Mouse (Mus musculus): Measurements from ENCODE around the gene Glis3. TPM values are rescaled to one million over a fixed set of nuclear protein-coding genes. Genes with fewer than 3 reads are reported as not detected.

The Glis3 gene
- polyA plus RNA-seq, 2 experiments: 2.9 to 3.1 TPM

DNA sequence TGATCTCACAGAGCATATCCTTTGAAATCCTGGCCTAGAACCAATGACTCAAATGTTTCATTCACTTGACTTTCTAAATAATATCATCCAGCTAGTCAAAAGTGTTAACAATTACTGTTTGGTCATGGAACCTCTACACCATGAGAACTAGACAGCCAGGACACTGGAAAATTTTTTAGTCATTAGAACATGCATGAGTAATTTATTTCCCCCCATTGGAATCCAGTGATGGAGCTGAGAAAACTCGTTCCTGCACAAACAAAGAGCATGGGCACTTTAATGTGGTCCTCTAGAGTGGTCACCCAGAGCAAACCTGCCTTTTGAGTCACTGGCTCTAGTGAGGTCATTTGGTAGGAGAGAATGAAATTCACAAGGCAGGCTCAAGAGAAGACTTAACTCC, 55.3 kb downstream of the Glis3 start:
- no peaks in the 10 kb centered on the region for H3K9me3 ChIP-seq (ENCODE audit: control insufficient read depth, low read length)
- DNase-seq (ENCODE audit: low spot score) (no peak), ATAC-seq (ENCODE audit: low FRiP score, low read depth) (no peak)
- no peak overlapping the region for H3K4me2 ChIP-seq (replicated peaks; ENCODE audit: low read depth, low read length, severe bottlenecking)
- no peak overlapping the region for H3K4me3 ChIP-seq (replicated peaks; ENCODE audit: low read length)
- H3K27ac ChIP-seq (replicated peaks; ENCODE audit: low read depth, low read length): no peak overlapping the region
- no peak overlapping the region for H3K9ac ChIP-seq (ENCODE audit: low read depth, low read length, severe bottlenecking)
- WGBS: 68% methylated on average over 1 of the region's 1 CpGs
- no peak for TF ChIP-seq POLR2A (IDR thresholded peaks at IDR 0.05; ENCODE audit: borderline replicate concordance, extremely low read depth, insufficient read depth, insufficient read length)
- no peaks in the 10 kb centered on the region for H3K4me1 ChIP-seq (ENCODE audit: control insufficient read depth, insufficient read depth, low read length)
- no peaks in the 10 kb centered on the region for H3K36me3 ChIP-seq (ENCODE audit: control insufficient read depth, insufficient read depth, low read length)
- H3K27me3 ChIP-seq (ENCODE audit: control insufficient read depth, insufficient read depth, low read length): no peaks in the 10 kb centered on the region

DNA sequence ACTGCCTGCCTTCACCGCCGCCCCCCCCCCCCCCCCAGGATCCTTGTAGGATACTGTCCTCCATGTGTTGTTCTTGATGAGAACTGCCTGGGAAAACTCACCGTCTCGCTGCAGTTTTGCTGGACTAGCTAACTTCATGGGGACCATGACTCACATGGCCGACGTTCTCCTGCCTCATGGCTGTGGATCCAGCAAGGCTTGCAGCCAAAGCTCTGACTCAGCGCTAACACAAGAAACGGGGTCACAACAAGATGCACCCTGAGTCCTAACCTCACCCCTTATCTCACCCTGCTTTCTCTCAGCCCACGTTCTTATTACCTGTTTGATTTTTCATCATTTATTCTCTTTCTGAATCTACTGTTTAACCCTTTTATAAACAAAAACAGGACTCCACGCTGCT, 56.2 kb downstream of the Glis3 start:
- WGBS: 76% methylated on average over 10 of the region's 10 CpGs
- Histone ChIP-seq H3K9me3 (ENCODE audit: control insufficient read depth, low read length) (no peaks in the 10 kb centered on the region), H3K4me2 (replicated peaks; ENCODE audit: low read depth, low read length, severe bottlenecking) (no peak overlapping the region), H3K4me3 (replicated peaks; ENCODE audit: low read length) (no peak overlapping the region), H3K9ac (ENCODE audit: low read depth, low read length, severe bottlenecking) (no peak overlapping the region), H3K27me3 (ENCODE audit: control insufficient read depth, insufficient read depth, low read length) (no peaks in the 10 kb centered on the region), H3K27ac (replicated peaks; ENCODE audit: low read depth, low read length) (no peak overlapping the region), H3K36me3 (ENCODE audit: control insufficient read depth, insufficient read depth, low read length) (no peaks in the 10 kb centered on the region), H3K4me1 (ENCODE audit: control insufficient read depth, insufficient read depth, low read length) (no peaks in the 10 kb centered on the region)
- no peak for TF ChIP-seq POLR2A (IDR thresholded peaks at IDR 0.05; ENCODE audit: borderline replicate concordance, extremely low read depth, insufficient read depth, insufficient read length)
- no peak for DNase-seq (ENCODE audit: low spot score)
- ATAC-seq (ENCODE audit: low FRiP score, low read depth): no peak

DNA sequence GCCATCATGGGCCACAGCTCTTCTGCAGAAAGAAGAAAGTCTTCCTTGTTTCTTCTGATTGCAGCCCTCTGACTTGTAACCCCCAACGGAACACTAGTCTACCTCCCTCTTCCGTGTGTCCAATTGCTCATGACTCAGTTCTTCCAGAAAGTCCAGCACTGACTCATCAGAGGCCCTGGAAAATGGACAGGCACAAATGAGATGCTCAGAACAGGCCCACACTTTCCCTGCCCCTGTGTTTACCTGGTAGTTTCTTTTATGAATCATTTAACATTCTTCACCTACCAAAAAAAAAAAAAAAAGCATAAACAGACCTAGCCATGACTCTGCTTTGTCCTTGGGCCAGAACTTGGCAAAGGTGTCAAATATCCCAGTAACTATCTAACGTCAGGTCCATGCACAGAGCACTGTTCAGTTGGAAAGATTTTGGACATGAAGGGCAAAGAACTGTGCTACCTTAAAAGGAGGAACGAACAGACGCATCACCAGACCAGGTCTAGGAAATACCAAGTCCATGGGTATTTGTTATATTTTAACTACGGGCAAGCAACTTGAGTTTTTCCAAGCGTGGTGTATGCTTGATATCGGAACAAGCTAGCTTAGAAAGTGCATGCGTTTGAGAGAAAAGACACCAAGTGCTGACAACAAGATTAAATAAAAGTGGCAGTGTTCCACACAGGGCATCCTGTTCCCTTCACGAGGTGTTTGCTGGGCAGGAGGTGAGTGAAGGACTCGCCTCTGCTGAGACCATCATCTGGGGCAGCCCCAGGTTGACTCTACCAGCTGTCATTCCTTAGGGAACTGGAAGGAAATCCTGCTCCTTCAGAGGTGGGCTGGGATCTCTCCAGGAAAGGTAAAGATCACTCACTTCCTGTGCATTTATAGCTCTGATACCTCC, 58.0 kb downstream of the Glis3 start:
- Histone ChIP-seq H3K4me1 (ENCODE audit: control insufficient read depth, insufficient read depth, low read length) (no peaks in the 10 kb centered on the region), H3K27me3 (ENCODE audit: control insufficient read depth, insufficient read depth, low read length) (no peaks in the 10 kb centered on the region), H3K4me3 (replicated peaks; ENCODE audit: low read length) (no peak overlapping the region), H3K4me2 (replicated peaks; ENCODE audit: low read depth, low read length, severe bottlenecking) (no peak overlapping the region), H3K9ac (ENCODE audit: low read depth, low read length, severe bottlenecking) (no peak overlapping the region), H3K27ac (replicated peaks; ENCODE audit: low read depth, low read length) (no peak overlapping the region), H3K36me3 (ENCODE audit: control insufficient read depth, insufficient read depth, low read length) (no peaks in the 10 kb centered on the region), H3K9me3 (ENCODE audit: control insufficient read depth, low read length) (no peaks in the 10 kb centered on the region)
- WGBS: 84% methylated on average over 11 of the region's 11 CpGs
- DNase-seq (ENCODE audit: low spot score) (no peak), ATAC-seq (ENCODE audit: low FRiP score, low read depth) (no peak)
- no peak for TF ChIP-seq POLR2A (IDR thresholded peaks at IDR 0.05; ENCODE audit: borderline replicate concordance, extremely low read depth, insufficient read depth, insufficient read length)

DNA sequence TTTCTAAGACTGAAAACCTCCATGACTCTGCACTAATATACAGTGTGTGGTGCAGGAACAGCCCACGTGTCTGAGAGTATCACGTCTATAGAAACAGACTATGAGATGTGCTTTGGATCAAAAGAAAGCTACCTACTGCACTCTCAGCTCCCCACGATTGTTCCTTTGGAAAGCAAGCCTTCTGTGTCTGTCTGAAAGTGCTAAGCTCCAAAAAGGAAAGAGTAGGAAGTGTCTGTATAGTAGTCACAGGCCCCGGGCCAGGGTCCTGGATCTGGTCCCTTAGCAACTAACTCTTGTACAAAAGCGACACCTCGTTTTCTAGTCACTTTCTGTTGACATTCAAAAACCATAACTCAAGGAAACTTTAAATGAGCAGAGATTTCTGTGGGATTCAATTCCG, 62.1 kb downstream of the Glis3 start:
- WGBS: 80% methylated on average over 7 of the region's 7 CpGs
- ATAC-seq (ENCODE audit: low FRiP score, low read depth) (no peak), DNase-seq (ENCODE audit: low spot score) (no peak)
- Histone ChIP-seq H3K36me3 (ENCODE audit: control insufficient read depth, insufficient read depth, low read length) (no peaks in the 10 kb centered on the region), H3K27me3 (ENCODE audit: control insufficient read depth, insufficient read depth, low read length) (no peaks in the 10 kb centered on the region), H3K27ac (replicated peaks; ENCODE audit: low read depth, low read length) (no peak overlapping the region), H3K9ac (ENCODE audit: low read depth, low read length, severe bottlenecking) (no peak overlapping the region), H3K4me3 (replicated peaks; ENCODE audit: low read length) (no peak overlapping the region), H3K4me2 (replicated peaks; ENCODE audit: low read depth, low read length, severe bottlenecking) (no peak overlapping the region), H3K4me1 (ENCODE audit: control insufficient read depth, insufficient read depth, low read length) (no peaks in the 10 kb centered on the region), H3K9me3 (ENCODE audit: control insufficient read depth, low read length) (no peaks in the 10 kb centered on the region)
- TF ChIP-seq POLR2A (IDR thresholded peaks at IDR 0.05; ENCODE audit: borderline replicate concordance, extremely low read depth, insufficient read depth, insufficient read length): no peak

DNA sequence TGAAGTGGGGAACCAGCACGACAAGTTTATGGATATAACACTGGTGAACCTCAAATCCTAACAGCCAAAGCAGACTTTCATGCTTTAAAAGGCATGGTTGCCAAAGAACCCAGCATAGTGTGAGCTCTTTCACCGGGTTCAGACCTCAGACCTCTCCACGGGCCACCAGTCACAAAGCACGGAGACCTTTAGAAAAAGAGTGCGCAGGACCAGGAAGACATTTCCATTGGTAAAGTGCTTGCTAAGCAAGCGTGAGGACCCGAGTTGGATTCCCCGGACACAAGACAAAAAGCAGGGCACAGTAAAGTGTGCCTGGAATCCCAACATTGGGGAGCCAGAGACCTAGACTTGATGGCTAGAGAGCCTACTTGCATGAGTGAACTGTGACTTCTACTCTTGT, 62.7 kb downstream of the Glis3 start:
- no peaks in the 10 kb centered on the region for H3K4me1 ChIP-seq (ENCODE audit: control insufficient read depth, insufficient read depth, low read length)
- H3K36me3 ChIP-seq (ENCODE audit: control insufficient read depth, insufficient read depth, low read length): no peaks in the 10 kb centered on the region
- no peak for DNase-seq (ENCODE audit: low spot score)
- no peak overlapping the region for H3K9ac ChIP-seq (ENCODE audit: low read depth, low read length, severe bottlenecking)
- no peak overlapping the region for H3K4me3 ChIP-seq (replicated peaks; ENCODE audit: low read length)
- no peak overlapping the region for H3K27ac ChIP-seq (replicated peaks; ENCODE audit: low read depth, low read length)
- H3K4me2 ChIP-seq (replicated peaks; ENCODE audit: low read depth, low read length, severe bottlenecking): no peak overlapping the region
- no peak for ATAC-seq (ENCODE audit: low FRiP score, low read depth)
- H3K9me3 ChIP-seq (ENCODE audit: control insufficient read depth, low read length): no peaks in the 10 kb centered on the region
- no peaks in the 10 kb centered on the region for H3K27me3 ChIP-seq (ENCODE audit: control insufficient read depth, insufficient read depth, low read length)
- 93% methylated on average over 8 of the region's 8 CpGs for WGBS
- TF ChIP-seq POLR2A (IDR thresholded peaks at IDR 0.05; ENCODE audit: borderline replicate concordance, extremely low read depth, insufficient read depth, insufficient read length): no peak
